Mouse (Mus musculus) ES-Bruce4 (cell line): ENCODE measurements around the gene Pak1.

Experiments
- CTCF ChIP-seq: IDR thresholded peaks from one replicate; pipeline ENCODE4 v1.8.1; 2011; ENCODE audit warnings: low read depth, low read length
- EP300 ChIP-seq: IDR thresholded peaks from 2 replicates; pipeline ENCODE4 v1.6.1; 2011; ENCODE audit warnings: low read depth, low read length; ENCODE audit not compliant: insufficient read depth
- POLR2A ChIP-seq: IDR thresholded peaks from one replicate; pipeline ENCODE4 v1.8.1; 2011; ENCODE audit warnings: low read length; ENCODE audit not compliant: insufficient read depth

- TF ChIP-seq CTCF (no peak), EP300 (no peak), POLR2A (no peak)
Measured at GRCm38 (mm10) chr7:97780222-97780621, 8.1 kb upstream of the Pak1 start.
